ENCODE assay signal across 9 mouse cellular contexts in the genomic region with DNA sequence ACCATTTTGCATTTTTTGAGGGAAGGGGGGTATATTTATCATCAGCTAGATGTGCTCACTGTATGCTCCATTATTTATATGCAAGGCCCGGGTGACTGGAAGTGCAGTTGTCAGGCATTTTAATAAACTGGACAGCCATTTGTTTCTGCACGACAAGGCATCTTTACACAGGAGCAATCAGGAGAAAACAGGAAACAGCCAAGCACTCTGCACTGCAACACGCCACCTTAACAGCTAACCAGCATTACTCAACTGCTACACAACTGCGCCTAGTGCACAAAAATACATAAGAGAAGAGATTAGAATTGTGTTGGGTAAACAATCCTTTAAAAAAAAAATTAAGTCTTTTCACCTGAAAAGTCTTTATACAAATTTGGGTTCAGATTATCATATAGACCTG. TPM values are rescaled to one million over a fixed set of nuclear protein-coding genes. Genes with fewer than 3 reads are reported as not detected.
DNase-seq lines count a peak whose midpoint lies in the region; ATAC-seq and TF ChIP-seq lines count a peak whose summit lies in the region.
"Had no signal": no experiment of that assay in that cellular context is flagged by ENCODE, and none has a peak within 500 bp of the region (broad histone marks: within the 10 kb centered on the region; RNA-seq: fewer than 3 reads in every experiment).

No protein-coding gene starts in this region.

- H3K36me3 ChIP-seq in embryonic facial prominence, embryonic 15.5 days, result peaks cover 24% of the 10 kb centered on the region
- peaks cover 9% of the 10 kb centered on the region for H3K36me3 ChIP-seq in limb, embryonic 11.5 days (ENCODE audit: control insufficient read depth, insufficient read depth, low read length)
- H3K36me3 ChIP-seq in neural tube, embryonic 14.5 days (ENCODE audit: control insufficient read depth, insufficient read depth, low read length), result peaks cover 6% of the 10 kb centered on the region; the same call in 1 of the 2 replicates

- H3K4me2 ChIP-seq in embryonic facial prominence, embryonic 15.5 days (replicated peaks), result peak overlapping the region; percentile 79
- H3K4me2 ChIP-seq in limb, embryonic 11.5 days (ENCODE audit: low read depth, severe bottlenecking), result peak overlapping the region; percentile 81
- peak overlapping the region; percentile 26; the same call in 1 of the 2 replicates for H3K4me2 ChIP-seq in neural tube, embryonic 14.5 days (ENCODE audit: low read depth, low read length)

- TF ChIP-seq CTCF in layer of hippocampus, adult 2 months (conservative IDR thresholded peaks at IDR 0.05), result no peak
- TF ChIP-seq CTCF in lung, adult 2 months (IDR thresholded peaks at IDR 0.05; ENCODE audit: insufficient read depth, low read length), result no peak

- WGBS in embryonic facial prominence, embryonic 15.5 days, result 51% methylated on average over 4 of the region's 4 CpGs
- 64% methylated on average over 4 of the region's 4 CpGs for WGBS in limb, embryonic 11.5 days
- 62% methylated on average over 4 of the region's 4 CpGs for WGBS in neural tube, embryonic 14.5 days
- 12% methylated on average over 4 of the region's 4 CpGs for WGBS in lung, adult 2 months

- no peak for ATAC-seq in embryonic facial prominence, embryonic 15.5 days (ENCODE audit: insufficient number of reproducible peaks, low FRiP score, low TSS enrichment, low read depth)
- ATAC-seq in limb, embryonic 11.5 days (ENCODE audit: insufficient number of reproducible peaks, low FRiP score, low TSS enrichment, low read depth), result no peak
- no peak for ATAC-seq in neural tube, embryonic 14.5 days (ENCODE audit: low read depth)

- H3K9ac ChIP-seq in embryonic facial prominence, embryonic 15.5 days, result no peak overlapping the region
- no peak overlapping the region for H3K9ac ChIP-seq in limb, embryonic 11.5 days (ENCODE audit: low read length)
- H3K9ac ChIP-seq in neural tube, embryonic 14.5 days (replicated peaks; ENCODE audit: low read depth, low read length), result no peak overlapping the region

- H3K27me3 ChIP-seq in embryonic facial prominence, embryonic 15.5 days, result no peaks in the 10 kb centered on the region
- no peaks in the 10 kb centered on the region for H3K27me3 ChIP-seq in limb, embryonic 11.5 days (ENCODE audit: control insufficient read depth, insufficient read depth, low read length)
- no peaks in the 10 kb centered on the region for H3K27me3 ChIP-seq in neural tube, embryonic 14.5 days (ENCODE audit: control insufficient read depth, insufficient read depth, low read length)

- peak overlapping the region; percentile 3; the same call in 1 of the 2 replicates for H3K4me3 ChIP-seq in layer of hippocampus, adult 2 months
- 0 out of 2 replicates have a peak overlapping the region, but pooled peaks have one; percentile 9 for H3K4me3 ChIP-seq in embryonic facial prominence, embryonic 15.5 days (replicated peaks)
- no peak overlapping the region for H3K4me3 ChIP-seq in limb, embryonic 11.5 days (ENCODE audit: low read depth, low read length)
- no peak overlapping the region for H3K4me3 ChIP-seq in neural tube, embryonic 14.5 days (ENCODE audit: low read depth, low read length)
- no peak overlapping the region for H3K4me3 ChIP-seq in lung, adult 2 months (replicated peaks; ENCODE audit: extremely low read depth, low read depth, low read length)

- H3K4me1 ChIP-seq in embryonic facial prominence, embryonic 15.5 days, result peaks cover 25% of the 10 kb centered on the region
- peaks cover 8% of the 10 kb centered on the region; the same call in 1 of the 2 replicates for H3K4me1 ChIP-seq in limb, embryonic 11.5 days (ENCODE audit: control insufficient read depth, insufficient read depth, low read length)
- peaks cover 24% of the 10 kb centered on the region; the same call in 1 of the 2 replicates for H3K4me1 ChIP-seq in neural tube, embryonic 14.5 days (ENCODE audit: control insufficient read depth, insufficient read depth, low read length)
- H3K4me1 ChIP-seq in lung, adult 2 months (ENCODE audit: control insufficient read depth, insufficient read depth, low read length), result peaks cover 7% of the 10 kb centered on the region

- 0 out of 2 replicates have a peak overlapping the region, but pooled peaks have one; percentile 40 for H3K27ac ChIP-seq in layer of hippocampus, adult 2 months
- H3K27ac ChIP-seq in embryonic facial prominence, embryonic 15.5 days (replicated peaks), result no peak overlapping the region
- no peak overlapping the region for H3K27ac ChIP-seq in limb, embryonic 11.5 days (replicated peaks; ENCODE audit: low read depth, low read length)
- no peak overlapping the region for H3K27ac ChIP-seq in neural tube, embryonic 14.5 days (ENCODE audit: low read depth, low read length)

- no peak for DNase-seq in layer of hippocampus, adult 2 months (ENCODE audit: low spot score in 2 of 2)
- DNase-seq in layer of hippocampus, postnatal 14 days (ENCODE audit: low spot score in 2 of 2), result no peak
- DNase-seq in limb, embryonic 11.5 days (ENCODE audit: low spot score), result no peak
- DNase-seq in cerebellum, postnatal 4 days (ENCODE audit: low spot score in 2 of 2), result no peak
- no peak for DNase-seq in ovary, postnatal 10 days (ENCODE audit: low spot score)
- DNase-seq in lung, adult 2 months, result no peak
- DNase-seq: lung, postnatal 14 days had no signal

- H3K9me3 ChIP-seq in embryonic facial prominence, embryonic 15.5 days (replicated peaks), result no peaks in the 10 kb centered on the region
- no peaks in the 10 kb centered on the region for H3K9me3 ChIP-seq in limb, embryonic 11.5 days (ENCODE audit: control insufficient read depth, low read length)
- H3K9me3 ChIP-seq in neural tube, embryonic 14.5 days (ENCODE audit: control insufficient read depth, low read length), result no peaks in the 10 kb centered on the region

- TF ChIP-seq POLR2A in lung, adult 2 months (IDR thresholded peaks at IDR 0.05; ENCODE audit: borderline replicate concordance, extremely low read depth, low read depth, low read length), result no peak

RNA-seq across cellular contexts. Expression of gene Mfsd11, which starts 2.2 kb away (rescaled TPM):
- total RNA-seq in layer of hippocampus, adult 2 months (2021), result 10 to 100 TPM; 41.0 to 41.6 TPM
- 10 to 100 TPM; 38.5 to 48.9 TPM for total RNA-seq in layer of hippocampus, postnatal 14 days (2021)
- 44.8 and 51.2 TPM in 2 replicates for polyA plus RNA-seq in embryonic facial prominence, embryonic 15.5 days (2015; fragmentation: Nextera tagmentation; extraction: Ambion mirVana)
- polyA plus RNA-seq in limb, embryonic 11.5 days (2014; fragmentation: Nextera tagmentation; extraction: Ambion mirVana), result 28.0 and 31.5 TPM in 2 replicates
- 40.6 and 53.9 TPM in 2 replicates for polyA plus RNA-seq in neural tube, embryonic 14.5 days (2014; fragmentation: Nextera tagmentation; extraction: Ambion mirVana)
- polyA plus RNA-seq in lung, adult 2 months (2012; rRNA removed), result 22.3 and 22.5 TPM in 2 replicates

RNA-seq across cellular contexts. Expression of gene Srsf2, which starts 2.8 kb away (rescaled TPM):
- 100 to 1,000 TPM; 163 to 180 TPM for total RNA-seq in layer of hippocampus, adult 2 months (2021)
- 100 to 1,000 TPM; 171 to 184 TPM for total RNA-seq in layer of hippocampus, postnatal 14 days (2021)
- polyA plus RNA-seq in embryonic facial prominence, embryonic 15.5 days (2015; fragmentation: Nextera tagmentation; extraction: Ambion mirVana), result 694 and 715 TPM in 2 replicates
- polyA plus RNA-seq in limb, embryonic 11.5 days (2014; fragmentation: Nextera tagmentation; extraction: Ambion mirVana), result 1,044 and 1,058 TPM in 2 replicates
- polyA plus RNA-seq in neural tube, embryonic 14.5 days (2014; fragmentation: Nextera tagmentation; extraction: Ambion mirVana), result 591 and 602 TPM in 2 replicates
- 448 and 676 TPM in 2 replicates for polyA plus RNA-seq in lung, adult 2 months (2012; rRNA removed)

RNA-seq across cellular contexts. Expression of gene Jmjd6, which starts 6.8 kb away (rescaled TPM):
- 10 to 100 TPM; 26.2 to 32.2 TPM for total RNA-seq in layer of hippocampus, adult 2 months (2021)
- total RNA-seq in layer of hippocampus, postnatal 14 days (2021), result 10 to 100 TPM; 28.8 to 29.3 TPM
- polyA plus RNA-seq in embryonic facial prominence, embryonic 15.5 days (2015; fragmentation: Nextera tagmentation; extraction: Ambion mirVana), result 74.1 and 79.1 TPM in 2 replicates
- 81.4 and 81.8 TPM in 2 replicates for polyA plus RNA-seq in limb, embryonic 11.5 days (2014; fragmentation: Nextera tagmentation; extraction: Ambion mirVana)
- polyA plus RNA-seq in neural tube, embryonic 14.5 days (2014; fragmentation: Nextera tagmentation; extraction: Ambion mirVana), result 65.6 and 71.7 TPM in 2 replicates
- 23.8 and 26.8 TPM in 2 replicates for polyA plus RNA-seq in lung, adult 2 months (2012; rRNA removed)

RNA-seq across cellular contexts. Expression of gene Mettl23, which starts 7.0 kb away (rescaled TPM):
- total RNA-seq in layer of hippocampus, adult 2 months (2021), result 10 to 100 TPM; 23.0 to 26.8 TPM
- 10 to 100 TPM; 27.3 to 30.0 TPM for total RNA-seq in layer of hippocampus, postnatal 14 days (2021)
- polyA plus RNA-seq in embryonic facial prominence, embryonic 15.5 days (2015; fragmentation: Nextera tagmentation; extraction: Ambion mirVana), result 75.9 and 79.9 TPM in 2 replicates
- polyA plus RNA-seq in limb, embryonic 11.5 days (2014; fragmentation: Nextera tagmentation; extraction: Ambion mirVana), result 61.3 and 68.0 TPM in 2 replicates
- polyA plus RNA-seq in neural tube, embryonic 14.5 days (2014; fragmentation: Nextera tagmentation; extraction: Ambion mirVana), result 67.4 and 73.3 TPM in 2 replicates
- polyA plus RNA-seq in lung, adult 2 months (2012; rRNA removed), result 26.2 and 26.4 TPM in 2 replicates

RNA-seq across cellular contexts. Expression of gene Mxra7, which starts 22.2 kb away (rescaled TPM):
- 10 to 100 TPM; 20.0 to 23.4 TPM for total RNA-seq in layer of hippocampus, adult 2 months (2021)
- total RNA-seq in layer of hippocampus, postnatal 14 days (2021), result 10 to 100 TPM; 22.2 to 22.8 TPM
- polyA plus RNA-seq in embryonic facial prominence, embryonic 15.5 days (2015; fragmentation: Nextera tagmentation; extraction: Ambion mirVana), result 24.8 and 32.3 TPM in 2 replicates
- 12.4 and 14.2 TPM in 2 replicates for polyA plus RNA-seq in limb, embryonic 11.5 days (2014; fragmentation: Nextera tagmentation; extraction: Ambion mirVana)
- polyA plus RNA-seq in neural tube, embryonic 14.5 days (2014; fragmentation: Nextera tagmentation; extraction: Ambion mirVana), result 29.9 and 40.4 TPM in 2 replicates
- polyA plus RNA-seq in lung, adult 2 months (2012; rRNA removed), result 70.1 and 172 TPM in 2 replicates

Comparison
In these comparisons a context has a peak if more than half of its experiments do, and no peak if none do; other contexts are left out.
1. H3K4me3 ChIP-seq: peak in layer of hippocampus, adult 2 months (single experiment) and embryonic facial prominence, embryonic 15.5 days (single experiment); none in limb, embryonic 11.5 days (single experiment), neural tube, embryonic 14.5 days (single experiment) and lung, adult 2 months (single experiment).
2. H3K4me2 ChIP-seq: peak in every context shown above with its lines; median percentile 81 in limb, embryonic 11.5 days; 79 in embryonic facial prominence, embryonic 15.5 days; 26 in neural tube, embryonic 14.5 days.